Comparison of ENCODE assay signal across 20 mouse cellular contexts in genomic region chr13:95922626-95923025, GRCm38 (mm10). TPM values are rescaled to one million over a fixed set of nuclear protein-coding genes. Genes with fewer than 3 reads are reported as not detected.
A peak's percentile ranks its signal among the peaks of the same experiment; 100 is the strongest.
DNase-seq lines count a peak whose midpoint lies in the region.
"Had no signal": no experiment of that assay in that cellular context is flagged by ENCODE, and none has a peak within 500 bp of the region (broad histone marks: within the 10 kb centered on the region; RNA-seq: fewer than 3 reads in every experiment).

No protein-coding gene starts in this region.

- intact Hi-C loops in heart, postnatal 10 days (cut with DNase I): no loop called here
- intact Hi-C loops in heart, postnatal 25 days (cut with DNase I): no loop called here

- DNase-seq in heart, postnatal 10 days: peak; percentile 15
- no peak for DNase-seq in heart, postnatal 25 days (ENCODE audit: low spot score)
- peak; percentile 33 for DNase-seq in testis, postnatal 10 days (ENCODE audit: low spot score)
- DNase-seq in testis, postnatal 14 days (ENCODE audit: low spot score): no peak
- DNase-seq in adrenal gland, postnatal 36 days: peak; percentile 38 to 58
- DNase-seq in ovary, postnatal 10 days (ENCODE audit: low spot score): no peak
- DNase-seq in retina, postnatal 1 day: no peak
- DNase-seq: B cell, adult 2 months; cerebellum, adult 11 months; cerebellum, adult 9-10 months; cerebellum, postnatal 36 days; gastrocnemius, postnatal 14 days; heart, adult 11 months; kidney, adult 11 months; kidney, postnatal 14 days; lung, embryonic 14.5 days; lung, postnatal 14 days; right cerebral cortex, postnatal 25 days; thymus, adult 2 months; thymus, postnatal 36 days had no signal

RNA-seq across cellular contexts. Expression of gene Iqgap2, which starts 30.9 kb away (rescaled TPM):
- total RNA-seq in heart, postnatal 10 days (2021): 1 to 10 TPM; 2.3 to 3.1 TPM
- total RNA-seq in heart, postnatal 25 days (2021): 1 to 10 TPM; 3.0 TPM
- 100 to 1,000 TPM; 149 to 229 TPM for total RNA-seq in adrenal gland, postnatal 36 days (2021)

Comparison
In these comparisons a context has a peak if more than half of its experiments do, and no peak if none do; other contexts are left out.
1. DNase-seq: peak in heart, postnatal 10 days (2 of 2), testis, postnatal 10 days (single experiment) and adrenal gland, postnatal 36 days (2 of 2); none in heart, postnatal 25 days (single experiment), testis, postnatal 14 days (single experiment), ovary, postnatal 10 days (single experiment) and retina, postnatal 1 day (single experiment).
2. RNA of gene Iqgap2, which starts 30.9 kb away (total RNA-seq): 149 to 229 TPM in adrenal gland, postnatal 36 days; 2.3 to 3.1 TPM in heart, postnatal 10 days and 3.0 TPM in heart, postnatal 25 days; every median in the first group is over 10 times any median in the second.